Mouse (Mus musculus) E14TG2a.4 (cell line): Measurements from ENCODE around the gene Psen2.

Source experiments
- CTCF ChIP-seq: conservative IDR thresholded peaks from 2 replicates; pipeline ENCODE4 v1.5.1; 2014; ENCODE audit warnings: low read length
- NANOG ChIP-seq: IDR thresholded peaks from 2 replicates; pipeline ENCODE4 v1.6.1; 2014; ENCODE audit warnings: borderline replicate concordance, low read length, mixed read lengths
- POU5F1 ChIP-seq: IDR thresholded peaks from 2 replicates; pipeline ENCODE4 v1.6.1; 2014; ENCODE audit warnings: low read length, borderline replicate concordance

DNA sequence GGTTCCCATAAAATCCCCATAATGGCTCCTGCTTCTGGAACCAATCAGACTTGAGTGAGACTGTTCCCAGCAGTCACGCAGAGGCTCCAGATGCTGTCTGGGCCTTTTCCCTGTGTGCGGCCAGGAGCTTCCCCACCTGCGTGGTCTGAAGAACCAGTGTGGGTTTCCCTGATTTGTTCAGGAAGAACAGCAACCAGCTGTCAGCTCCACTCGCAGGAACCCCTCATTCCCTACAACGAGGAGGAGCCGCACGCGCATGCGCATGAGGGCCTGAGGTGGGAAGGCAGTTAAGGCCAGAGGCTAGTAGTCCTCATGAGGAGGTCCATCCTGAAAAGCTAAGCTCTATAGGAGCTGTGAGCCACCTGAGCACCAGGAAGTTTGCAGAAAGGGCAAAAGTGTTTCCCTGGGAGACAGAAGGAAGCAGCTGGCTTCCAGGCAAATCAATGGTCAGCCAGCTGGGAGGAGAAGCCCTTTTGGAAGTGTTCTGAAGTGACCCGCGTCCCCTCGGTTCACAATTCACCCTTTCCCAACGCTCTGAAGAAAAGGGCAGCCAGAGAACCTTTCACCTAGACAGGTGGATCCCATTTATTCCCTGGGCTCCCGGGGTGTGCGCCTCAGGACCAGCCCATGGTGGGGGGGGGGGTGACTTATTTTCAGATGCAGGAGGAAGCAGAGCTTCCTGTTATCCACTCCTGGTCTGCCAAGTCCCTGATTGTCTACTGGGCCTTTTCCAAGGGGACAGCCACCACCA, 23.0 kb upstream of the Psen2 start:
- TF ChIP-seq CTCF = no peak
- TF ChIP-seq NANOG = no peak
- TF ChIP-seq POU5F1 = no peak
